Mouse (Mus musculus) embryonic fibroblast, embryonic 13.5 days (primary cell): Measurements from ENCODE around the gene Pla2r1.

ENCODE experiments used
- CTCF ChIP-seq: IDR thresholded peaks from 2 replicates; pipeline ENCODE4 v1.5.1; 2011; ENCODE audit warnings: mild to moderate bottlenecking, control low read depth, low read length, moderate library complexity, borderline replicate concordance; ENCODE audit not compliant: insufficient read depth
- POLR2A ChIP-seq: IDR thresholded peaks from 2 replicates; pipeline ENCODE4 v1.6.1; 2011; ENCODE audit warnings: low read depth, mild to moderate bottlenecking, control low read depth, low read length, moderate library complexity

- TF ChIP-seq CTCF = no peak
- no peak for TF ChIP-seq POLR2A
Measured at GRCm38 (mm10) chr2:60441875-60442274, 111.2 kb downstream of the Pla2r1 start.
